In the genomic region with DNA sequence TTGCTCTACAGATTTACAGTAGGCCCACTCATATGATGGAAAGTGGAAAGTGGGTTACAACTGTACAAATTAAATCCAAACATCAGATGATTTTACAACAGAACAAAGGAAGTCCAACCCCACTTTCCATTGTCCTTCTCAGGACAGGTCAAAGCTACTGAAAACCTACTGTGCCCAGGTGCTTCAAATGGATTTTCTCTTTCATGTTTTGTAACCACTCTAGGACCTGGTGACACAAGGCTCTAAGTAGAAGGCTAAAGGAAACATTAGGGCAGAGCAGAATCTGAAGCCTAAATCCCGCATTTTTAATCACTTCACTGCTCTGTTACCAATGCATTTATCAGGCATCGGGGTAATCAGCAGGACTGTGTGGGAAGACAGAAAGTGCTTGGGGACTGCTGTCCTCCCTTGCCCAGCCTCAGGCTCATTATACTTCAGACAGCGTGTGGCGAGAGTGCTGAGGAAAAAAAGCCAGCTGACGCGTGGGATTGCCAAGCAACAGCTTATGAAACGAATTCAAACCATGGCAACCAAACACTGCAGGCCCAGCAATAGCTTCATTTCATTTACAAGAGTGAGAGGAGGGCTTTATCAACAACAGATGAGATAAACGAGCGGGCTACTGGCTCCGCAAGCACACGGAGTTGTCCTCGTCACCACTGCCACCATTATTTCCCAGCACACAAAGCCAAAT, we compare ENCODE assay signal across 9 mouse cellular contexts. TPM values are rescaled to one million over a fixed set of nuclear protein-coding genes. Genes with fewer than 3 reads are reported as not detected.
A peak's percentile ranks its signal among the peaks of the same experiment; 100 is the strongest.
DNase-seq lines count a peak whose midpoint lies in the region; ATAC-seq lines count a peak whose summit lies in the region.
"Had no signal": no experiment of that assay in that cellular context is flagged by ENCODE, and none has a peak within 500 bp of the region (broad histone marks: within the 10 kb centered on the region; RNA-seq: fewer than 3 reads in every experiment).

No protein-coding gene starts in this region.

- no peaks in the 10 kb centered on the region for H3K27me3 ChIP-seq in embryonic facial prominence, embryonic 14.5 days (replicated peaks; ENCODE audit: control insufficient read depth, insufficient read depth, low read length)
- H3K27me3 ChIP-seq in heart, embryonic 11.5 days (ENCODE audit: control insufficient read depth, insufficient read depth, low read length): no peaks in the 10 kb centered on the region

- DNase-seq in Muller cell, postnatal 12 days (ENCODE audit: inconsistent ontology term): peak; percentile 59
- peak; percentile 65 for DNase-seq in embryonic facial prominence, embryonic 14.5 days (ENCODE audit: low spot score)
- peak; percentile 65 to 69 for DNase-seq in layer of hippocampus, postnatal 10 days (ENCODE audit: low spot score in 2 of 2)
- DNase-seq in mesoderm, embryonic 11.5 days (ENCODE audit: low read depth, low spot score): peak; percentile 49
- peak; percentile 89 for DNase-seq in telencephalon, adult 2 months (ENCODE audit: low read depth, low spot score)
- DNase-seq in c-Kit-positive CD71-positive TER-119-positive erythroid progenitor cells, embryonic 14.5 days (ENCODE audit: low spot score): no peak
- DNase-seq in urinary bladder, postnatal 14 days (ENCODE audit: low spot score): no peak

- ATAC-seq in embryonic facial prominence, embryonic 14.5 days (ENCODE audit: low read depth): peak; percentile 76; the same call in 1 of the 2 replicates
- no peak for ATAC-seq in heart, embryonic 11.5 days (replicated peaks; ENCODE audit: insufficient number of reproducible peaks, low FRiP score, low TSS enrichment)

- H3K4me1 ChIP-seq in embryonic facial prominence, embryonic 14.5 days (ENCODE audit: control insufficient read depth, insufficient read depth, low read length): no peaks in the 10 kb centered on the region
- H3K4me1 ChIP-seq in heart, embryonic 11.5 days (ENCODE audit: control insufficient read depth, insufficient read depth, low read length): no peaks in the 10 kb centered on the region; the same call in 1 of the 2 replicates

- H3K27ac ChIP-seq in embryonic facial prominence, embryonic 14.5 days (replicated peaks; ENCODE audit: low read depth, low read length): no peak overlapping the region
- H3K27ac ChIP-seq in heart, embryonic 11.5 days (ENCODE audit: low read depth, low read length): peak overlapping the region; percentile 35; the same call in 1 of the 2 replicates

- H3K9ac ChIP-seq in embryonic facial prominence, embryonic 14.5 days (ENCODE audit: low read depth, low read length): no peak overlapping the region
- no peak overlapping the region for H3K9ac ChIP-seq in heart, embryonic 11.5 days (ENCODE audit: low read depth, low read length)

- no peaks in the 10 kb centered on the region for H3K36me3 ChIP-seq in embryonic facial prominence, embryonic 14.5 days (ENCODE audit: control insufficient read depth, insufficient read depth, low read length)
- H3K36me3 ChIP-seq in heart, embryonic 11.5 days (ENCODE audit: control insufficient read depth, insufficient read depth, low read length): no peaks in the 10 kb centered on the region

- H3K4me3 ChIP-seq in embryonic facial prominence, embryonic 14.5 days (ENCODE audit: low read depth, low read length): no peak overlapping the region
- H3K4me3 ChIP-seq in heart, embryonic 11.5 days (ENCODE audit: low read depth, low read length): no peak overlapping the region
- H3K4me3 ChIP-seq: erythroblast, embryonic 14.5 days had no signal

- WGBS in embryonic facial prominence, embryonic 14.5 days: 63% methylated on average over 12 of the region's 12 CpGs
- 31% methylated on average over 12 of the region's 12 CpGs for WGBS in heart, embryonic 11.5 days (ENCODE audit: insufficient replicate concordance)

- H3K9me3 ChIP-seq in embryonic facial prominence, embryonic 14.5 days (ENCODE audit: control insufficient read depth, low read length): no peaks in the 10 kb centered on the region
- H3K9me3 ChIP-seq in heart, embryonic 11.5 days (replicated peaks; ENCODE audit: control insufficient read depth, low read length): no peaks in the 10 kb centered on the region

- H3K4me2 ChIP-seq in embryonic facial prominence, embryonic 14.5 days (ENCODE audit: low read depth, low read length): no peak overlapping the region
- H3K4me2 ChIP-seq in heart, embryonic 11.5 days: peak overlapping the region; percentile 32

RNA-seq across cellular contexts. Expression of gene Usp27x, which starts 40.7 kb away (rescaled TPM):
- polyA plus RNA-seq in embryonic facial prominence, embryonic 14.5 days (2014; fragmentation: Nextera tagmentation; extraction: Ambion mirVana): 0.34 and 0.35 TPM in 2 replicates
- 0.33 and 0.48 TPM in 2 replicates for polyA plus RNA-seq in heart, embryonic 11.5 days (2014; fragmentation: Nextera tagmentation; extraction: Ambion mirVana)
- total RNA-seq in layer of hippocampus, postnatal 10 days (2021): 10 to 100 TPM; 14.0 to 14.9 TPM
- polyA plus RNA-seq: erythroblast, embryonic 14.5 days had no signal

Comparison
In these comparisons a context has a peak if more than half of its experiments do, and no peak if none do; other contexts are left out.
1. DNase-seq: peak in Muller cell, postnatal 12 days (single experiment), embryonic facial prominence, embryonic 14.5 days (single experiment), layer of hippocampus, postnatal 10 days (2 of 2), mesoderm, embryonic 11.5 days (single experiment) and telencephalon, adult 2 months (single experiment); none in c-Kit-positive CD71-positive TER-119-positive erythroid progenitor cells, embryonic 14.5 days (single experiment) and urinary bladder, postnatal 14 days (single experiment).